Mouse (Mus musculus) liver, embryonic 13.5 days (tissue): ENCODE measurements around the gene Armh1. TPM values are rescaled to one million over a fixed set of nuclear protein-coding genes. Genes with fewer than 3 reads are reported as not detected.

ENCODE experiments used
- ATAC-seq: fragments of 200-750 bp; cut with Nextera tagmentation; 2 replicates; pipeline ENCODE4 v1.8.0; 2017; ENCODE audit warnings: low read depth, mild to moderate bottlenecking, moderate number of reproducible peaks, moderate library complexity
- DNase-seq: peaks from one replicate; pipeline ENCODE4 v3.0.0; 2022
- H3K27ac ChIP-seq: fragments of 300-500 bp; sonication (generic); 2 replicates; pipeline ENCODE4 v1.5.1; 2015; ENCODE audit warnings: moderate library complexity, mild to moderate bottlenecking, inconsistent platforms
- H3K27me3 ChIP-seq: fragments of 300-500 bp; sonication (generic); 2 replicates; pipeline ENCODE4 v1.6.1; 2015; ENCODE audit warnings: mild to moderate bottlenecking, inconsistent platforms
- H3K36me3 ChIP-seq: fragments of 300-500 bp; sonication (generic); 2 replicates; pipeline ENCODE4 v1.6.1; 2015; ENCODE audit warnings: mild to moderate bottlenecking, inconsistent platforms
- H3K4me1 ChIP-seq: fragments of 300-500 bp; sonication (generic); replicated peaks from 2 replicates; pipeline ENCODE4 v1.6.1; 2015; ENCODE audit warnings: inconsistent platforms
- H3K4me2 ChIP-seq: fragments of 300-500 bp; sonication (generic); 2 replicates; pipeline ENCODE4 v1.6.1; 2015; ENCODE audit warnings: inconsistent platforms, mild to moderate bottlenecking, moderate library complexity
- H3K4me3 ChIP-seq: fragments of 300-500 bp; sonication (generic); replicated peaks from 2 replicates; pipeline ENCODE4 v1.5.1; 2015; ENCODE audit warnings: mild to moderate bottlenecking, inconsistent platforms
- H3K9ac ChIP-seq: fragments of 300-500 bp; sonication (generic); 2 replicates; pipeline ENCODE4 v1.6.1; 2015; ENCODE audit warnings: mild to moderate bottlenecking, inconsistent platforms
- H3K9me3 ChIP-seq: fragments of 300-500 bp; sonication (generic); replicated peaks from 2 replicates; pipeline ENCODE4 v1.6.1; 2016; ENCODE audit warnings: inconsistent platforms
- WGBS: fragments of 180-500 bp; shearing (Covaris S2); methylation state at CpG from one replicate; pipeline ENCODE4 v1.1.7; 2015; ENCODE audit not compliant: insufficient replicate concordance; 5-methylcytosine and 5-hydroxymethylcytosine counted together
- polyA plus RNA-seq: library from polyadenylated mRNA; unstranded; fragments of >200 nt; fragmentation: Nextera tagmentation; extraction: Ambion mirVana; gene quantifications from 2 replicates; pipeline ENCODE4 v1.2.1, GENCODE M21; 2015

The Armh1 gene
- polyA plus RNA-seq, 1 experiment from 2014 or later, result not detected

- no peak for DNase-seq
- no peaks in the 10 kb centered on the region for H3K36me3 ChIP-seq
- H3K27ac ChIP-seq, result no peak overlapping the region
- no peak overlapping the region for H3K4me3 ChIP-seq
- no peaks in the 10 kb centered on the region for H3K9me3 ChIP-seq
- H3K27me3 ChIP-seq, result no peaks in the 10 kb centered on the region
- WGBS, result 18% methylated on average over 10 of the region's 10 CpGs
- H3K4me2 ChIP-seq, result no peak overlapping the region
- ATAC-seq, result peak; percentile 39; the same call in 1 of the 2 replicates
- no peak overlapping the region for H3K9ac ChIP-seq
- H3K4me1 ChIP-seq, result peaks cover 6% of the 10 kb centered on the region
These were observed 33.3 kb downstream of the Armh1 start for GRCm38 (mm10) chr4:117218517-117219219.

GRCm38 (mm10) chr4:117217029-117217428 lies 34.9 kb downstream of the Armh1 start:
- Histone ChIP-seq H3K9ac (no peak overlapping the region), H3K4me1 (peaks cover 6% of the 10 kb centered on the region), H3K4me3 (no peak overlapping the region), H3K27me3 (no peaks in the 10 kb centered on the region), H3K9me3 (no peaks in the 10 kb centered on the region), H3K36me3 (no peaks in the 10 kb centered on the region), H3K27ac (no peak overlapping the region), H3K4me2 (no peak overlapping the region)
- DNase-seq (no peak), ATAC-seq (no peak)
- 71% methylated on average over 5 of the region's 5 CpGs for WGBS

- Histone ChIP-seq H3K4me1 (peaks cover 6% of the 10 kb centered on the region), H3K9ac (no peak overlapping the region), H3K27me3 (no peaks in the 10 kb centered on the region), H3K36me3 (no peaks in the 10 kb centered on the region), H3K27ac (no peak overlapping the region), H3K4me3 (no peak overlapping the region), H3K9me3 (no peaks in the 10 kb centered on the region), H3K4me2 (no peak overlapping the region)
- 72% methylated on average over 6 of the region's 6 CpGs for WGBS
- DNase-seq (no peak), ATAC-seq (no peak)
These were observed 37.7 kb downstream of the Armh1 start for GRCm38 (mm10) chr4:117214250-117214649.

- Histone ChIP-seq H3K4me3 (no peak overlapping the region), H3K27ac (no peak overlapping the region), H3K9ac (no peak overlapping the region), H3K4me1 (no peaks in the 10 kb centered on the region; the same call in 1 of the 2 replicates), H3K36me3 (no peaks in the 10 kb centered on the region), H3K9me3 (no peaks in the 10 kb centered on the region), H3K27me3 (no peaks in the 10 kb centered on the region), H3K4me2 (no peak overlapping the region)
- peak; percentile 83 for ATAC-seq
- WGBS, result 5% methylated on average over 20 of the region's 20 CpGs
- peak; percentile 59 for DNase-seq
These were observed 41.5 kb downstream of the Armh1 start for GRCm38 (mm10) chr4:117210147-117211074.

GRCm38 (mm10) chr4:117209592-117209991 lies 42.3 kb downstream of the Armh1 start:
- Histone ChIP-seq H3K4me3 (no peak overlapping the region), H3K9ac (no peak overlapping the region), H3K36me3 (no peaks in the 10 kb centered on the region), H3K4me2 (no peak overlapping the region), H3K4me1 (no peaks in the 10 kb centered on the region; the same call in 1 of the 2 replicates), H3K27ac (no peak overlapping the region), H3K27me3 (no peaks in the 10 kb centered on the region), H3K9me3 (no peaks in the 10 kb centered on the region)
- ATAC-seq (no peak), DNase-seq (no peak)
- WGBS, result 72% methylated on average over 6 of the region's 6 CpGs

- H3K27ac ChIP-seq, result peak overlapping the region; percentile 23; the same call in 1 of the 2 replicates
- no peak overlapping the region for H3K9ac ChIP-seq
- no peak for ATAC-seq
- H3K4me1 ChIP-seq, result peaks cover 6% of the 10 kb centered on the region; the same call in 1 of the 2 replicates
- H3K4me2 ChIP-seq, result no peak overlapping the region
- no peaks in the 10 kb centered on the region for H3K9me3 ChIP-seq
- 44% methylated on average over 4 of the region's 4 CpGs for WGBS
- no peak overlapping the region for H3K4me3 ChIP-seq
- H3K27me3 ChIP-seq, result no peaks in the 10 kb centered on the region
- no peak for DNase-seq
- H3K36me3 ChIP-seq, result no peaks in the 10 kb centered on the region
These were observed 49.0 kb downstream of the Armh1 start for GRCm38 (mm10) chr4:117202992-117203354.

GRCm38 (mm10) chr4:117202046-117202991 lies 49.6 kb downstream of the Armh1 start:
- no peak overlapping the region for H3K9ac ChIP-seq
- H3K27me3 ChIP-seq, result no peaks in the 10 kb centered on the region
- ATAC-seq (peak; percentile 96), DNase-seq (peak; percentile 25)
- no peaks in the 10 kb centered on the region for H3K9me3 ChIP-seq
- peak overlapping the region; percentile 46 for H3K4me2 ChIP-seq
- H3K27ac ChIP-seq, result peak overlapping the region; percentile 23; the same call in 1 of the 2 replicates
- WGBS, result under 1% methylated on average over 25 of the region's 25 CpGs
- H3K4me3 ChIP-seq, result peak overlapping the region; percentile 19; the same call in 1 of the 2 replicates
- no peaks in the 10 kb centered on the region for H3K36me3 ChIP-seq
- peaks cover 6% of the 10 kb centered on the region; the same call in 1 of the 2 replicates for H3K4me1 ChIP-seq

- ATAC-seq (no peak), DNase-seq (no peak)
- Histone ChIP-seq H3K27ac (no peak overlapping the region), H3K4me3 (no peak overlapping the region), H3K9me3 (no peaks in the 10 kb centered on the region), H3K27me3 (no peaks in the 10 kb centered on the region), H3K9ac (peak overlapping the region; percentile 72; the same call in 1 of the 2 replicates), H3K4me2 (no peak overlapping the region), H3K4me1 (peaks cover 21% of the 10 kb centered on the region), H3K36me3 (no peaks in the 10 kb centered on the region)
- 91% methylated on average over 14 of the region's 14 CpGs for WGBS
These were observed 60.1 kb downstream of the Armh1 start for GRCm38 (mm10) chr4:117191804-117192203.

- peak overlapping the region; percentile 72 for H3K9ac ChIP-seq
- 58% methylated on average over 7 of the region's 7 CpGs for WGBS
- no peaks in the 10 kb centered on the region for H3K27me3 ChIP-seq
- no peaks in the 10 kb centered on the region for H3K9me3 ChIP-seq
- H3K4me3 ChIP-seq, result no peak overlapping the region
- H3K4me2 ChIP-seq, result peak overlapping the region; percentile 29; the same call in 1 of the 2 replicates
- no peak for DNase-seq
- H3K4me1 ChIP-seq, result peaks cover 21% of the 10 kb centered on the region
- H3K27ac ChIP-seq, result peak overlapping the region; percentile 83
- no peaks in the 10 kb centered on the region for H3K36me3 ChIP-seq
- ATAC-seq, result no peak
These were observed 61.3 kb downstream of the Armh1 start for GRCm38 (mm10) chr4:117190660-117191059.

GRCm38 (mm10) chr4:117189856-117190543 lies 61.9 kb downstream of the Armh1 start:
- peak overlapping the region; percentile 83 for H3K27ac ChIP-seq
- H3K9ac ChIP-seq, result peak overlapping the region; percentile 72
- ATAC-seq, result peak; percentile 89
- peak; percentile 56 for DNase-seq
- whole genome bisulfite sequencing, result 0% methylated on average over 9 of the region's 9 CpGs
- peaks cover 21% of the 10 kb centered on the region for H3K4me1 ChIP-seq
- peak overlapping the region; percentile 29; the same call in 1 of the 2 replicates for H3K4me2 ChIP-seq
- no peak overlapping the region for H3K4me3 ChIP-seq
- no peaks in the 10 kb centered on the region for H3K9me3 ChIP-seq
- no peaks in the 10 kb centered on the region for H3K36me3 ChIP-seq
- 0 out of 2 replicates have a peak, but pooled peaks cover under 1% of the 10 kb centered on the region for H3K27me3 ChIP-seq
